Mouse (Mus musculus): ENCODE results near the gene Car1. TPM values are rescaled to one million over a fixed set of nuclear protein-coding genes. Genes with fewer than 3 reads are reported as not detected.

Gene Car1
- 10 to 100 TPM in 1 of 2 experiments, 1 to 10 TPM in 1; 4.6 to 13.5 TPM for total RNA-seq (2023)

DNA sequence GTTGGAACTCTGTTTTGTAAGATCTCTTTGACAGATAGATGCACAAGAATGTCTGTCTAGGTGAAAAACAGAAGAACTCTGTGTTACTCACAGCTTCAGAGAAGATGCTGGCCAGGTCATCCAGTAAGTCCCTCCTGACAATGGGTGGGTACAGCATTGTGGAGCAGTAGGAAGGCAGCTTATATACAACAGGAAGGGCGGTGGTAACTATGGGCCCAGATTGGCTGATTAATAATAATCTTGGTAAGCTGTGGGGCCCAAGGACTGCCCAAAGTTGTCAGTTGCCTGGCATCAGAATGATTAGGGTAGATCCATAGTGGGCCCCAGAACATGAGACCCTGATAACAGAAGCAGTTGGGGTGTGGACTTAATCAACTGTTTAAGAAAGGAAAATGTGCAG is at the start of gene Car1:
Gene Car1 (minus strand): TSS at position 158 of the 400 bp plus-strand sequence.

Other genes with a start within 250 kb of the Car1 start
- 100 to 1,000 TPM; 155 to 158 TPM for gene 1810022K09Rik, start 197.1 kb downstream of the Car1 start, total RNA-seq (2023)
- under 1 TPM; 0.38 to 0.47 TPM for gene Car13, start 166.6 kb downstream of the Car1 start, total RNA-seq (2023)
- not detected for gene Car3, start 55.1 kb upstream of the Car1 start, total RNA-seq (2023)
- gene Car2, start 77.9 kb upstream of the Car1 start, total RNA-seq (2023), result 1 to 10 TPM; 4.9 to 6.8 TPM